Mouse (Mus musculus) yolk sac, embryonic 10.5 days (tissue): Measurements from ENCODE around the gene Itih4.

Experiments
- DNase-seq: peaks from one replicate; pipeline ENCODE4 v3.0.0-alpha.2; 2017; ENCODE audit warnings: low spot score

Gene Itih4

DNA sequence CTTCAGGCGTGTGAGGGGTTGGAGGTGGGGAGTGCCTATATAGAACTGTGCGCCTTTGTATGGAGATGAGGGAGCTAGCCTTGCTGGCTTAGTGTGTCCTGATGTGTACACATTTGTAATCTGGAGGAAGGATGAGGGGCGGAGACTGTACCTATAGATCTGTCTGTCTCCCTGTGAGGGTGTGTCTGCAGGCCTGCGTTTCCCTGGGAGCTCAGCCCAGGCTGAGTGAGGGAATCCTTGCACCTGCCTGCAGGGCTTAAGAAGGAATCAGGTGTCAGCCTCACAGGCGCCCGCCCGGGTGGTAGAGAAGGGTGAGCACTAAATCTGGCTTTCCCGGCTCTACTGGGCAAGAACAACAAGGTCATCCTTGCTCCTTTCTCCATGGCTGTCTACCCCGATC is 6.5 kb upstream of the Itih4 start:
- peak; percentile 57 for DNase-seq

DNA sequence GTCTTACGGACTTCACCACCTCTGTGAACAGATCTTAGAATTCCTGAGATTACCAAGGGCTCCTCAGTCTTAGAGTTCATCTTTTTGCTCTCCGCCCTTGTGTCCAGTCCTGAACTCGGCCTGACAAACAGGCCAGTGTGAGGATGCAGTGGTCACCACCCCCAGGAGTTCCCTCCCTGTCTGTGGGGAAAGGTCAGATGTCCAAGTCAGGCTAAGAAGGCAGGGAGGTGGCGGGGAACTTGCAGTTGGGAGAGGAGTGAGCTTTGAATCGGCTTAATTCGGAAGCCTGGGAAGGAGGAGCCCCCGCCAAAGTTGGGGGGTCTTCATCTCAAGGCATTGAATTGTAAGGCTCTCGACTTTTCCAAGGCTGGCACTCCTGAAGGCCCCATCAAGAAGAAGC is 6.0 kb upstream of the Itih4 start:
- peak; percentile 51 for DNase-seq

DNA sequence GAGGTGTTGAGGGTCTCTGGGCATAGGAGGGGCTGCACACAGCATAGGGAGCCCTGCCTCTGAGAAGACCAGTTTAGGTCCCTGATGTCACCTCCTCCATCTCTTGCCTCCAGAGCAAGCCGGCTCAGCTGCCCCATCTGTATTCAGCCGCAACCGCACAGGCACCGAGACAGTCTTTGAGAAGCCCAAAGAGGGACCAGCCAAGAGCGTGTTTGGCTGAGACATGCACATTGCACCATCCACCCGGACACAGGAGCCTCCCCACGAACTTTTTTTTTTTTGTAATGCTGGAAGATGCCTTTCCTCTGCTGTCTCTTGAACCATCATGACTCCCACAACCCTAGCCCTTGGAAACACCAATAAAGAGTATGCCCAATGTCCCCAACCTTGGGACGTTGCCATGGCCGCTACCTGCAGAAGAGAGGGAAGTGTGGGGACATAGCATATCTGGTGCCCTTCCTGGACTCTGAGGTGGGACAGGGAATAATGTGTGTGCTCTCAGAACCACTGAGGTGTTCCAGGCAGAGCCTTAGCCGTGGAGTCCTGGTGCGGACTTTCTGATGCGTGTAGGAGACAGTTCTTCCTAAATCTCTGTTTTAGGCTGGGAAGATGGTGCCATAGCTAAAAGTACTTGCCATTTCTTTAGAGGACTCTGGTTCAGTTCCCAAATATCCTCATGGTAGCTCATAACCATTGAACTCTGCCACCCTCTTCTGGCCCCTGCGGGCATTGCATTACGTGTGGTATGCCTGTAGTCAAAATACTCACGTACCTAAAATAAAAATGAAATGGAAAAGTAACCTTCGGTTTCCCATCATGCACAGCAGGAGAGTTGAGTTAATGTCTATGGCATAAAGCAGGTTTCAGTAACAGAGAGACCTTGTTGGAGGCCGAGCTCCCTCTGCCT is 5.2 kb upstream of the Itih4 start:
- DNase-seq, result no peak

GRCm38 (mm10) chr14:30881718-30882108 is 4.6 kb upstream of the Itih4 start:
- no peak for DNase-seq

DNA sequence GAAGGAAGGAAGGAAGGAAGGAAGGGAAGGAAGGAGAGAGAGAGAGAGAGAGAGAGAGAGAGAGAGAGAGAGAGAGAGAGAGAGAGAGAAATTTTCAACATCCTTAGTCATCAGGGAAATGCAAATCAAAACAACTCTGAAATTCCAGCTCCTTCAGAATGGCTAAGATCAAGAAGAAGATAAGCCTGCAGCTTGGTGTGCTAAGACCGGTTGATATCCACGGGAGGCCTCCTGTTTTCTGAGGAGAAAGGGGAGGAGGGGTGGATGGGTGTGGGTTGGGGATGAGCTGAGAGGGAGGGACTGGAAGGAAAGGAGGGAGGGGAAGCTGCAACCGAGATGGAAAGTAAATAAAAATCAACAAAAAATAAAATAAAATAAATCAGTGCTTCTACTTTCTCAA is 978 bp upstream of the Itih4 start:
- DNase-seq, result no peak

- DNase-seq, result peak; percentile 74
Measured at GRCm38 (mm10) chr14:30888271-30888732, 2.0 kb downstream of the Itih4 start.

GRCm38 (mm10) chr14:30899972-30900371 is 13.7 kb downstream of the Itih4 start:
- DNase-seq, result no peak

DNA sequence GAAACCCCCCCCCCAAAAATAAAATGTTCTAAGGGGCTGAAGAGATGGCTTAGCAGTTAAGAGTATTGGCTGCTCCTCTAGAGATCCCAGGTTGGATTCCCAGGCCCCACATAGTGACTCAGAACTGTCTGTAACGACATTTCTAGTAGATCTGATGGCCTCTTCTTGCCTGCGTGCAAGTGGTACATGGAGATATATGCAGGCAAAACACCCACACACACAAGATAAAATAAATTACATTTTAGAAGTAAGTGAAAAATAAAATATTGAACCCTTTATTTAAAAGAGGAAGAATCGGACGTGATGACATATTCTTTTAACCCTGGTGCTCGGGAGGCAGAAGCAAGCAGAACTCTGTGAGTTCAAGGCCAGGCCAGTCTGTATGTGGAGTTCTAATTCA is 16.4 kb downstream of the Itih4 start:
- DNase-seq, result no peak

GRCm38 (mm10) chr14:30903036-30903435 is 16.8 kb downstream of the Itih4 start:
- no peak for DNase-seq

DNA sequence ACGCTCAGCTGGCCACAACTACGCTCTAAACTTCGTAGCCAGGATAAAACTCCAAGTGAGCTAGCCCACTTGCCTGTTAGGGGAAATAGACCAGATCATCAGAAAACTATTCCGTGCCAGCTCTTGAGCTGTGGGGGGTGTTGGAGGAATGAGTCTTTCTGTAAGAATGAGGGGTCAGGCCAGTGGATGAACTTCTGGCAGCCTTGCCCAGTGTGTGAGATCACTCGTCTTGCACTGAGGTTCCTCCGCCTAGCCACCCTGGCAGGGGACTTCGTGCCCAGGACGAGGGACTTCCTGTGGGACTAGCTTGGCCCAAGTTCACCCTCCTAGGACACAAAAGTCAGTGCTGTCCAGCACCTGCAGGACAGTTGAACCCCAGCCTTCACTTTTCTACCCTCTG is 18.0 kb downstream of the Itih4 start:
- DNase-seq, result no peak

DNA sequence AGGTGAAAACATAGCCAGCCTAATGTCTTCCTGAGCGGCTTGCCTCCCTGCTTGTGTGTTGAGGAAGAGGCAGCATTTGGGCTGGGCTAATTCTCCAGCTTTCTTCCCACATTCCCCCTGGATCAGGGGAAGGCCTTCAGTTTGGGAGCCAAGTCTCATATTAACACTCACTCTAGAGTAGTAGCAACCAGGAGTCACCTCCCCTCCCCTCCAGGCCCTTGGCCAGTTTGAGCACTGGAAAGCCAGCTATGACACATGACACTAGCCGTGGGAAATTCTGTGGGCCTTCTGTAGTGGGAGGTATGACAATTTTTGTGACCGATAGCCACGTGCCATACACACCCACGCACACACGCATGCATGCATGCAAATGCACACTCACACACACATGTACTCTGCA is 19.7 kb downstream of the Itih4 start:
- no peak for DNase-seq

DNA sequence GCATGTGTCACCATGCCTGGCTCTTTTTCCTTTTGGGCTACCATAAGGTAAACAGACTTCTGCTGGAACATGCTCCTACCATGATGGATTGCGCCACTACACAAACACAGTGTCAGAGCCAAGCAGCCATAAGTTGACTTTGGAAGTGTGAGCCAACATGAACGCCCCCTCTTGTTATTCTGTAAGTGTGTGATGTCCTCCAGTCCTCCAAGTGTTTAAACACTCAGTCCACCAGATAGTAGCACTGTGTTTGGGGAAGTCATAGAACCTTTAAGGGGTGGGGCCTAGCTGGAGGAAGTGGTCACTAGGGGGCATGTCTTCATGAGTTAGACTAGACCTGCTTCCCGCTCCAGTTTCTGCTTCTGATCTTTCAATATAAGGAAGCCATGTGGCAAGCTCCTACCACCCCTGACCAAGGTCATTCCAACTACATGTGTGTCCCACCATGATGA is 21.6 kb downstream of the Itih4 start:
- peak; percentile 44 for DNase-seq

DNA sequence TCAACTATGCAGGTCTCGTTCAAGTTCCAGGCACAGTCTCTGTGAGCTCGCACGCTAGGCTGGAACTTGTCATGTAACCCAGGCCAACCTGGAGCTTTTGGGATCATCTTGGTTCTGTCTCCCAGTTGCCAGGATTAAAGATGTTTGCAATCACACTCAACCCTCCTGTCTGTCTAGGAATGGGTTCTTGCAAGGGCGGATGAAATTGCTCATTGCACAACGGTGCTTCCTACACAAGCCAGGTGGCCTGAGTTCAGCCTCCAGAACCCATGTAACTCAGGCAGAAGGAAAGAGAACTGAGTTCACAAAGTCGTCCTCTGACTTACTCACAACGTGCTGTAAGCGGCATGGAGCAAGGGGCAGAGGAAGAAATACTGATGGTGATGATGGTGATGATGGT is 24.9 kb downstream of the Itih4 start:
- DNase-seq, result no peak

- peak; percentile 69 for DNase-seq
Measured at GRCm38 (mm10) chr14:30912641-30913040, 26.4 kb downstream of the Itih4 start.

DNA sequence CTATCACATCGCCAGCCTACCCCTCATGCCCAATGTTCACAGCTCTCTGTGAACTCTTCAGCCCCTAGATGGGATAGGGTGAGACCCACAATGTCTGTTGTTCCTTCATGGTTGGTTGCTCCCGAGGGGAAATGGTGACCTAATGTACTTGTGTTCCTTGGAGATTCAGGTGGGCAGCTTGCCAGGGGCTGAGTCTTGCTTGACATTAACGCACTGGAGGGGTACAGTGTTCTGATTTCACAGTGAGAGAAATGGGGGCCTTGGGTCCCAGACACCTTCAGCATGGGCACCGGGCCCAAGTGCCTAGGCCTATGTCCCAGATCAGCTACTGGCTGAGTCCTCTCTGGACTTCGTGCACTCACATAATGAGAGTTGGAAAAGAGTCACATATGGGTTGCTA is 27.1 kb downstream of the Itih4 start:
- no peak for DNase-seq

GRCm38 (mm10) chr14:30916516-30916915 is 30.2 kb downstream of the Itih4 start:
- DNase-seq, result no peak

DNA sequence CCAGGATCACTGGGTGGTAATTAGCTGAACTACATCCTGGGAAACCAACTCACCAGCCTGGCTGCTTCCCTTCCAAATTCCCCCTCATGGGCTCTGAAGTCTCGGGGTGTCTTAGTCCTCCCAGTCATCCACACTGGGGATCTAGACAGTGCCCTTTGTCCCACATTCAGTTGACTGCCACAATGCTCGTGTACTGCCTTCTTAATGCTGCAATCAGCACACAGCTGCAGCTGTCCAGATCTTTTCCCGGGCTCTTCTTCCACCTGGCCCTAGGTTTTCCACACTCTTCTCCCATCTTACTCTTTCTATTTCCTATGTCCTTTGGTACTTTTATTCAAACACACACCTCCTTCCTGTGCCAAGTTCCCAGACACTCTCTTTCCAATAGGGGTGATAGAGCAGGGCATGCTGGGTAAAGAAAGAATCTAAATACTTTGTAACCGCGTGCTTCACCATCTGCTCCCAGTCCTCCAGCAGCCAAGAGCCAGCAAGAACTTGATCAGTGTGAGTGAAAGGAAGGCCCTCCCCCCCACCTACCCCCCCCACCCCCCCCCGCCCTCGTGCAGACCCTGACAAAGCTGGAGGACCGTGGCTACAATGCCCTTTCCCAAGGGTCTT is 35.9 kb downstream of the Itih4 start:
- no peak for DNase-seq

- no peak for DNase-seq
Measured at GRCm38 (mm10) chr14:30923375-30924105, 37.3 kb downstream of the Itih4 start, which contains the start of gene Itih3. Gene Itih3 (minus strand): TSS chr14:30923760.

- no peak for DNase-seq
Measured at GRCm38 (mm10) chr14:30925492-30925891, 39.2 kb downstream of the Itih4 start.

DNA sequence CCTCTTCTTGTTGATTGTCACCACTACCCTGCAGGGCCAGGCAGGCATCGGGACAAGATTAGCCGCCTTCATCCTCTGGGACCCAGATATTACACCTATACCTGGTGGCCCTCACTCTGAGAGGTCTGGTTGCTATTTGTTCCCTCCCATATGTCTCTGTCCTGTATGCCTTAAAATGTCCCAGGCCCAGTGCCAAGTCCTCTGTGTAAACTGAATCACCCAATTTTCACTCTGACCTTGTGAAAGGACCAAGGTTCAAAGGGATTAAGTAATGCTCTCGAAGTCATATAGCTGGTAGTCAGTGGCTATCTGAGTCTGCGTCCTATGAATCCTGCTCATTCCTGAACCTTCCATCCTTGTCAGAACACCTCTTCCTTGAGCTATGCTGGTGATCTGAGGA is 44.1 kb downstream of the Itih4 start:
- DNase-seq, result no peak

DNA sequence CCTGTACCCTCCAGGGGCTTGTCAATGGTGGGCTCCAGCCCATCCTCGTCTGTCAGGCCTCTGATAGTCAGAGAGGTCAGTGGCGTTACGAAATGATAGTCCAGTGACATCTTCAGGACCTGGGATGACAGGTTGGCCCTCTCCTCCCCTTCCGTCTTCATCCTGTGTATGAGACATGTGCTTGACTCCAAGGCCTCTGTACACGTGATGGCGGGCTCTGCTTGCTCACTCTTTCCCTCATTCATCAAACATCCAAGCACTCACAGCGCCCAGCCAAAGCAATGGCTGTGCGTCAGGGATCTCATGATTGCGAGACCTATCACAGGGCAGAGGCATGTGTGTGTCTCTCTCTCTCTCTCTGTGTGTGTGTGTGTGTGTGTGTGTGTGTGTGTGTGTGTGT is 47.1 kb downstream of the Itih4 start:
- peak; percentile 16 for DNase-seq

DNA sequence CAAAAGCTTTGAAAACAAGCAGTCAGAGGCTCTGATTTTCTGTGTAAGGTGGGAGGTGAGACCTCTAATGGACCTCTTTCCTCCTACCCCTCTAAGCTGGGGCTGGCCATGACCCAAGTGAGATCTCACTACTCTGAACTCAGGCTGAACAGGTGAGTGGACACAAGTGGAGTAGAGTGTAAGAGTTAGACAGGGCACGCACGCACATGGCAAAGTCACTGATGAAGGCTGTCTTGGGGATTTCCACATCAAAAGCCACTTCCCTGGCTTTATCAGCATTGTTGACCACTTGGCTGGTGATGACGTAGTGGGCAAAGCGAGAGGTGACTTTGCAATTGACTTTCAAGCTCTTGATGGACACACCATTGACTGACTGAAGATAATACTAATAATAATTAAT is 56.0 kb downstream of the Itih4 start:
- no peak for DNase-seq

DNA sequence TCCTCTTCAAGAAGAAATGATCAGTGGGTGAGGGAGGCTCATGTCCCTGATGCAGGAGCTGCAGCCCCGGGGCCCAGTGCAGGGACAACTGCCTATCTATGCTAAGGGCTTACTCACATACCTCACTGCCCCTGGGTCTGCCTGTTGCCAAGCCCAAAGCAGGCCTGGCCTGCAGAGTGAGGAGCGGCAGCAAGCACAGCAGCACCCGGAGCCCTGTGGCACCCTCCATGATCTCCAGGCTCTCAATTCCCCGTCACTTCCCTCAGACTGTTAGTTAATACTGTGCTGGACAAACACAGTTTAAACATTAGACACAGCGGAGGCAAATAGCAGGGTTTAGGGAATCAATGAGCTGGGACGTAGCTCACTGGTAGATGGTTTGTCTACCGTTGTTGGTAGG is 56.8 kb downstream of the Itih4 start, which contains the start of gene Itih1:
Gene Itih1 (minus strand): TSS at position 252 of the 400 bp plus-strand sequence.
- peak; percentile 66 for DNase-seq
